Mouse (Mus musculus) ES-E14 (cell line): ENCODE measurements at regions not wholly inside any gene's neighbourhood (a gene's known extent, or its start where the extent isn't known, plus 50 kb on each side); places are given as distances from the start of the nearest gene placed in this dataset.

ENCODE experiments used
- DNase-seq: peaks from one replicate; pipeline ENCODE4 v3.0.0-alpha.2; 2013; ENCODE audit warnings: low read depth, low spot score
- H3K27ac ChIP-seq: 2 replicates; pipeline ENCODE4 v1.5.1; 2012; ENCODE audit warnings: low read depth, mild to moderate bottlenecking, low read length, moderate library complexity, mixed read lengths; ENCODE audit not compliant: poor library complexity, insufficient read depth, severe bottlenecking
- H3K36me3 ChIP-seq: 2 replicates; pipeline ENCODE4 v1.6.1; 2012; ENCODE audit warnings: mild to moderate bottlenecking, low read length, moderate library complexity, mixed read lengths; ENCODE audit not compliant: control insufficient read depth, poor library complexity, insufficient read depth, severe bottlenecking
- H3K4me1 ChIP-seq, 2 experiments: fragments of 150-350 bp in 1 of 2; sonication (generic) in 1 of 2; 2 replicates each; pipeline ENCODE4 v1.6.1; 2012; ENCODE audit warnings: low read length in 2 of 2, mild to moderate bottlenecking in 1 of 2, mixed read lengths in 1 of 2; ENCODE audit not compliant: control insufficient read depth in 2 of 2, insufficient read depth in 2 of 2, poor library complexity in 1 of 2
- H3K4me3 ChIP-seq, 2 experiments: fragments of 150-350 bp in 1 of 2; sonication (generic) in 1 of 2; 2 replicates each; pipeline ENCODE4 v1.5.1; 2012; ENCODE audit warnings: low read length in 2 of 2, low read depth in 1 of 2, mild to moderate bottlenecking in 1 of 2, mixed read lengths in 1 of 2; ENCODE audit not compliant: insufficient read depth in 1 of 2, poor library complexity in 1 of 2, severe bottlenecking in 1 of 2
- H3K9ac ChIP-seq: 2 replicates; pipeline ENCODE4 v1.6.1; 2012; ENCODE audit warnings: low read depth, mild to moderate bottlenecking, low read length, mixed read lengths; ENCODE audit not compliant: poor library complexity, insufficient read depth, severe bottlenecking
- H3K9me3 ChIP-seq: fragments of 150-350 bp; sonication (generic); 2 replicates; pipeline ENCODE4 v1.6.1; 2012; ENCODE audit warnings: low read depth, mild to moderate bottlenecking, low read length; ENCODE audit not compliant: control insufficient read depth, insufficient read depth
- CHD2 ChIP-seq: IDR thresholded peaks from 2 replicates; pipeline ENCODE4 v1.6.1; 2014; ENCODE audit warnings: mild to moderate bottlenecking, low read depth, low read length, inconsistent platforms
- HCFC1 ChIP-seq: IDR thresholded peaks from 2 replicates; pipeline ENCODE4 v1.6.1; 2012; ENCODE audit warnings: low read length, inconsistent platforms, borderline replicate concordance; ENCODE audit not compliant: insufficient read depth
- MAFK ChIP-seq: IDR thresholded peaks from 2 replicates; pipeline ENCODE4 v1.6.1; 2014; ENCODE audit warnings: mild to moderate bottlenecking, low read depth, low read length, inconsistent platforms; ENCODE audit not compliant: insufficient read depth
- ZC3H11A ChIP-seq: IDR thresholded peaks from 2 replicates; pipeline ENCODE4 v1.6.1; 2012; ENCODE audit warnings: low read depth, mild to moderate bottlenecking, inconsistent platforms, low read length, borderline replicate concordance
- ZNF384 ChIP-seq: IDR thresholded peaks from 2 replicates; pipeline ENCODE4 v1.6.1; 2012; ENCODE audit warnings: low read depth, low read length, inconsistent platforms
- in situ Hi-C, 2 experiments: fragments of 600-800 bp; cut with MboI; formaldehyde crosslinking; loops; one replicate each; pipeline ENCODE4 v1.15.1; 2025; ENCODE audit warnings: low sequenced_read_pairs in 2 of 2, inconsistent platforms in 1 of 2; ENCODE audit not compliant: unreplicated experiment in 2 of 2

DNA sequence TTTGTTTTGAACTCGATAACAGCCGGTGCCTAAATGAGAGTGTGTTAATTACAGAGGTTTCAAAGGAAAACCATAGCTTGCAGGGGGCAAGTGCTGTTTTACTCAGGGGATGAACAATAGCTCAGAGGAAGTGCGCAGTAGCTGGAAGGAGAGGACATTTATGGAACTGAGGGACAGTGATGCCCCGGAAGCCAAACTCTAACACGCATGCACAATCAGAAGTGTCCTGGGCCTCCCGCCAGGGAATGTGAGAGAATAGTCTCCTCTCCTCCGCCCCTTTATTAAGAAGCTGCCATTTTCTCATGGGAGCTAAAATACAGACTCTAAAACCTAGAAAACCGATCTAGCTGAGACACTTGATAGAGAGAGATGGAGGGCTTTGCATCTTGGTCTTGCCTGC is 368.5 kb upstream of the Sall1 start:
- Histone ChIP-seq H3K4me1 (no peaks in the 10 kb centered on the region), H3K9ac (no peak overlapping the region), H3K9me3 (no peaks in the 10 kb centered on the region), H3K4me3 (no peak overlapping the region), H3K36me3 (no peaks in the 10 kb centered on the region), H3K27ac (no peak overlapping the region)
- in situ Hi-C loops: no loop called here
- no peak for DNase-seq
- no peak for TF ChIP-seq MAFK
- no peak for TF ChIP-seq ZNF384
- no peak for TF ChIP-seq ZC3H11A
- no peak for TF ChIP-seq CHD2
- no peak for TF ChIP-seq HCFC1

DNA sequence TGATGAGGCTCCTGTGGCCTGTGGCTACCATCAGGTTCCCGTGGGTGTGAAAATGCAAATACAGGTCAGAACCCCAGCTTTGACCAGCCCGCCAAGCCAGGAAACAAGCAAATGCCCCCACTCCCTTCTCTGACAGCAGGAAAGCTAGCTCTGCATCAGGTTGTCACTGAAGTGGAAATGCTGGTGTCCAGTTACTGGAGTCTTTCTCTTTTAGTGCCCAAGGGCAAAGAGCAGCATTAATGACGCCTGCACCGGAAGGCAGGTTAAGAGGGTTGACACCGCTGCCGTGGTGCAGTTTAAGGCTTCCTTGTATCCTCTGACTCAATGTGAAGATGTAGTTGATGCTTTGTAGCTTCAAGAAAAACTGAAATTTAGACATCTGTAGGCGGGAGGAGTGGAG is 368.1 kb upstream of the Sall1 start:
- no peak for DNase-seq
- H3K4me3 ChIP-seq: no peak overlapping the region
- no peaks in the 10 kb centered on the region for H3K4me1 ChIP-seq
- H3K36me3 ChIP-seq: no peaks in the 10 kb centered on the region
- in situ Hi-C loops: no loop called here
- TF ChIP-seq ZNF384 (no peak), CHD2 (no peak), ZC3H11A (no peak), MAFK (no peak), HCFC1 (no peak)
- H3K9ac ChIP-seq: no peak overlapping the region
- H3K27ac ChIP-seq: no peak overlapping the region
- no peaks in the 10 kb centered on the region for H3K9me3 ChIP-seq

DNA sequence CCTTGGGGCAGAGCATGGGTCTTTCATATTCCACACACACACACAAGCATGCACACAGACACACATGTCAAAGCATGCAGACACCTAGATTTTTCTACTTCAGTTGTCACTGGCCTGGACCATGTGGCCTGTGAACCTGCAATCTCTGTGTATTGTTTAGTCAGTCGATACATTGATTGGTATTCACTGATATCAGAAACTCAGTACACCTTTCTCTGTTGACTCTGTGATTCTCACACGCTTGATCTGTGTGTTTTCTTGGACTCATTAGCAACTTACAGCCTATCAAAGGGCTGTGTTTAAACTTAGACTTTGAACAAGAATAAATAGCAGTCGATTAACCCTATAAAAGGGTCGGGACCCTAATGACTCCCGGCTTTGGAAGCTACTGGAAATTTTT is 362.7 kb upstream of the Sall1 start:
- Histone ChIP-seq H3K9ac (no peak overlapping the region), H3K36me3 (no peaks in the 10 kb centered on the region), H3K9me3 (no peaks in the 10 kb centered on the region), H3K4me3 (no peak overlapping the region), H3K27ac (no peak overlapping the region), H3K4me1 (no peaks in the 10 kb centered on the region)
- no peak for DNase-seq
- TF ChIP-seq HCFC1: no peak
- no peak for TF ChIP-seq ZC3H11A
- TF ChIP-seq MAFK: no peak
- TF ChIP-seq ZNF384: no peak
- TF ChIP-seq CHD2: no peak
- in situ Hi-C loops: no loop called here

DNA sequence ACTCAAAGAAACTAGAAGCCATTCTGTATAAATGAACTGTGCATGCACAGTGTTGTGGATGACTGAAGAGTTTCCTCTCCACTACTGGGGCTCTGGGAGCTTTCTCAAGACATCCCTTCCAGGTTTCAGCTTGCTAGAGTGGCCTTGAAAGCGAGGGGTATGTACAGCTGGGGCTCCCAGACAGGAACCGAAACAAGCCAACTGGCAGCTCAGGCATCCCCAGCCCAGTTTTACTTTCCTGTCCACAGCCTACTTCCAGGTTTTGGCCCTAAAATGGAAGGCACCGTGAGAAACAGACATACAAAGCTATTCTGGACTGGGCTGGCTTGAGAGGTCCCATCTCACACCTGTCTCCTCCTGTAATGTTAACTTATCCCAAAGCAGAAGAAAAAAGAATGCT is 360.3 kb upstream of the Sall1 start:
- TF ChIP-seq CHD2 (no peak), HCFC1 (no peak), MAFK (no peak), ZNF384 (no peak), ZC3H11A (no peak)
- no peak overlapping the region for H3K4me3 ChIP-seq
- H3K9ac ChIP-seq: no peak overlapping the region
- H3K27ac ChIP-seq: no peak overlapping the region
- H3K9me3 ChIP-seq: no peaks in the 10 kb centered on the region
- in situ Hi-C loops: no loop called here
- H3K36me3 ChIP-seq: no peaks in the 10 kb centered on the region
- DNase-seq: no peak
- H3K4me1 ChIP-seq: no peaks in the 10 kb centered on the region

DNA sequence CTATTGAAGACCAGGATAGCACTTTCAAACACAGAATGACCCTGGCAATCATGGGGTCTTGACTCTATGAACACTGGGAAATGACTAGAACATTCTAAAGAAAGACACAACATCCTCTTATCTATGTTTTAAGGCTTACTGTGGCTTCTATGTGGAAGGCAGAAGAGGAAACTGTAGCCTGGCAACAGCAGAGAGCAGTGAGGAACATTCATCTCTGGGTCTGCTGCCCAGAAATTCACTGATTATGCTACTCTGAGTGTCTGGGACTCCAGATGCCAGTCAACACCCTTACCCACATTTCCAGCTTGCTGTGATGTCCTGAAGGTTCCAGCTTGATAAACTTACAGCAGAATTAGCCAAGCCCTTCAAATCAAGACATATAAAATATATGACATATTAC is 352.7 kb upstream of the Sall1 start:
- in situ Hi-C loops: no loop called here
- no peak overlapping the region for H3K4me3 ChIP-seq
- H3K36me3 ChIP-seq: no peaks in the 10 kb centered on the region
- H3K9ac ChIP-seq: no peak overlapping the region
- TF ChIP-seq HCFC1: no peak
- H3K27ac ChIP-seq: no peak overlapping the region
- no peaks in the 10 kb centered on the region for H3K9me3 ChIP-seq
- no peak for DNase-seq
- no peaks in the 10 kb centered on the region for H3K4me1 ChIP-seq
